Mouse (Mus musculus) megakaryocyte, embryonic 14.5 days (primary cell): Measurements from ENCODE around the gene Rab20.

Experiments used
- FLI1 ChIP-seq: IDR thresholded peaks from 2 replicates; pipeline ENCODE4 v1.6.1; 2012; ENCODE audit warnings: low read length, inconsistent platforms, mixed read lengths
- GATA1 ChIP-seq: IDR thresholded peaks from 3 replicates; pipeline ENCODE4 v1.6.1; 2012; ENCODE audit warnings: mixed read lengths, low read length, inconsistent platforms, borderline replicate concordance

- no peak for TF ChIP-seq GATA1
- TF ChIP-seq FLI1, result no peak
Measured at GRCm38 (mm10) chr8:11450184-11451113, 28.1 kb downstream of the Rab20 start.
